Mouse (Mus musculus) liver, embryonic 11.5 days (tissue): ENCODE measurements around the gene Nectin2. TPM values are rescaled to one million over a fixed set of nuclear protein-coding genes. Genes with fewer than 3 reads are reported as not detected.

ENCODE experiments used
- ATAC-seq: fragments of 200-750 bp; cut with Nextera tagmentation; replicated peaks from 2 replicates; pipeline ENCODE4 v1.8.0; 2017; ENCODE audit warnings: moderate number of reproducible peaks, mild to moderate bottlenecking, moderate TSS enrichment, moderate library complexity; ENCODE audit not compliant: low FRiP score
- DNase-seq: peaks from one replicate; pipeline ENCODE4 v3.0.0-alpha.2; 2017; ENCODE audit warnings: low spot score
- H3K27ac ChIP-seq: fragments of 300-500 bp; sonication (generic); 2 replicates; pipeline ENCODE4 v1.5.1; 2014; ENCODE audit warnings: mild to moderate bottlenecking, low read depth, low read length, control low read depth
- H3K27me3 ChIP-seq: fragments of 300-500 bp; sonication (generic); replicated peaks from 2 replicates; pipeline ENCODE4 v1.6.1; 2014; ENCODE audit warnings: low read length, mixed read lengths; ENCODE audit not compliant: control insufficient read depth, insufficient read depth
- H3K36me3 ChIP-seq: fragments of 300-500 bp; sonication (generic); 2 replicates; pipeline ENCODE4 v1.6.1; 2014; ENCODE audit warnings: mild to moderate bottlenecking, low read length, moderate library complexity, mixed read lengths; ENCODE audit not compliant: control insufficient read depth, insufficient read depth
- H3K4me1 ChIP-seq: fragments of 300-500 bp; sonication (generic); replicated peaks from 2 replicates; pipeline ENCODE4 v1.6.1; 2014; ENCODE audit warnings: low read length, mixed read lengths; ENCODE audit not compliant: control insufficient read depth, insufficient read depth
- H3K4me2 ChIP-seq: fragments of 300-500 bp; sonication (generic); 2 replicates; pipeline ENCODE4 v1.6.1; 2014; ENCODE audit warnings: mild to moderate bottlenecking, control low read depth, moderate library complexity
- H3K4me3 ChIP-seq: fragments of 300-500 bp; sonication (generic); 2 replicates; pipeline ENCODE4 v1.5.1; 2014; ENCODE audit warnings: low read depth, low read length, control low read depth
- H3K9ac ChIP-seq: fragments of 300-500 bp; sonication (generic); 2 replicates; pipeline ENCODE4 v1.6.1; 2014; ENCODE audit warnings: low read depth, low read length, control low read depth
- H3K9me3 ChIP-seq: fragments of 300-500 bp; sonication (generic); 2 replicates; pipeline ENCODE4 v1.6.1; 2016; ENCODE audit warnings: low read length, inconsistent platforms, mixed read lengths; ENCODE audit not compliant: control insufficient read depth
- WGBS: fragments of 180-500 bp; shearing (Covaris S2); extraction: QIAGEN DNeasy Blood & Tissue Kit; methylation state at CpG from one replicate; pipeline ENCODE4 v1.1.7; 2014; 5-methylcytosine and 5-hydroxymethylcytosine counted together
- polyA plus RNA-seq: library from polyadenylated mRNA; unstranded; fragments of >200 nt; fragmentation: Nextera tagmentation; extraction: Ambion mirVana; gene quantifications from 2 replicates; pipeline ENCODE4 v1.2.1, GENCODE M21; 2014

Gene Nectin2
- polyA plus RNA-seq, 1 experiment from 2014 or later, result 55.9 TPM

DNA sequence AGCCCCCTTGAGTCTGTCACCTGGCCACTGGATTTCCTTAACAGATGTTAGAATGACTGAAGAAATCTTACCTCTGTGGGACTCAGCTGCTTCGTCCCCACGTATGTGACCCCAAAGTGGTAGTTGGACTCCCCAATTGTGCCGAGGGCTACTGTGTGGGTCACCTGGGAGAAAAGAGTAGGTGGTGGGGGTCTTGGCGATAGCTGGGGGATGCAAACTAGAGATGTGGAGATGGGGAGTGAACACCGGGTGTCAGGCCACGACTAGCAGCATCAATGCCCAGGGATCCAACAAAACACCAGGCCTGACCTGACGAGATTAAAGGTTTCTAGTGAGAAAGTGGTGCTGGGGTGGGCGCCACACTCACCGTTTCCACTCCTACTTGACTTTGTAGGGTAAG lies 36.7 kb downstream of the Nectin2 start:
- no peak for DNase-seq
- Histone ChIP-seq H3K27ac (no peak overlapping the region), H3K27me3 (no peaks in the 10 kb centered on the region), H3K9me3 (no peaks in the 10 kb centered on the region), H3K36me3 (peaks cover 41% of the 10 kb centered on the region), H3K4me2 (peak overlapping the region; percentile 82), H3K4me3 (peak overlapping the region; percentile 95), H3K4me1 (peaks cover 15% of the 10 kb centered on the region), H3K9ac (no peak overlapping the region; the same call in 1 of the 2 replicates)
- 81% methylated on average over 9 of the region's 9 CpGs for whole genome bisulfite sequencing
- ATAC-seq, result no peak

DNA sequence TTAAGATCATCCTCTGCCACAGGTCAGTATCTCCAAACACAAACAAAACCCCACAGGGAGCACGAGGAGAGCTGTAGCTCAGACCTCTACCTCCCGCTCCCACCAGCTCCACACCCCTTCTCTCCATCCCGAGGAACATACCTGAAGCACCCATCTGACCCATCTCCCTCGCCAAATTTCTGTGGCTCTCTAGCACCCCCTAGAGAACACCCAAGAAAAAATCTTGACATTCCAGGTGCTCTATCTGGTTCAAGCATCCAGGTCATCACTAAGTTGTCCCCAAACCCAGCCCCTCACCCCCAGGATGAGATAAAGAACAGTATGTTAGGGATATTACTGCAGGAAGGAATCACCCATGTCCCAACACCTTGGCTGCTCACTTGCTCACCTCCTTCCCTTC lies 37.1 kb downstream of the Nectin2 start:
- no peaks in the 10 kb centered on the region for H3K9me3 ChIP-seq
- WGBS, result 60% methylated on average over 4 of the region's 4 CpGs
- peaks cover 15% of the 10 kb centered on the region for H3K4me1 ChIP-seq
- peaks cover 42% of the 10 kb centered on the region for H3K36me3 ChIP-seq
- 0 out of 2 replicates have a peak overlapping the region, but pooled peaks have one; percentile 82 for H3K4me2 ChIP-seq
- ATAC-seq (no peak), DNase-seq (no peak)
- peak overlapping the region; percentile 95; the same call in 1 of the 2 replicates for H3K4me3 ChIP-seq
- H3K27ac ChIP-seq, result no peak overlapping the region
- H3K9ac ChIP-seq, result no peak overlapping the region
- no peaks in the 10 kb centered on the region for H3K27me3 ChIP-seq

DNA sequence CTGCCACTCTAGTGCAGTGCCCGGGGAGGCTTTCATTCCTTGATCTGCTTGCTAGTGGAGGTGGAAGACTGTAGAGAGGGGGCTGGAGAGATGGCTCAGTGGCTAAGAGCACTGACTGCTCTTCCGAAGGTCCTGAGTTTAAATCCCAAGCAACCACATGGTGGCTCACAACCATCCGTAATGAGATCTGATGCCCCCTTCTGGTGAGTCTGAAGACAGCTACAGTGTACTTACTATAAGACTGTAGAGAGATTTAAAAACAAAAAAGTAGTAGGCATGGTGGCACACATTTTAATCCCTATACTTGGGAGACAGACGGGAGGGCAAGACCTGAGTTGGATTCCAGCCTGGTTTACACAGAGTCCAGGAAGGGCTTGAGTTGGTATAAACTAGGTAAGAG lies 37.9 kb downstream of the Nectin2 start:
- 76% methylated on average over 4 of the region's 4 CpGs for WGBS
- no peaks in the 10 kb centered on the region for H3K9me3 ChIP-seq
- H3K4me2 ChIP-seq, result no peak overlapping the region
- H3K4me3 ChIP-seq, result no peak overlapping the region
- H3K4me1 ChIP-seq, result peaks cover 15% of the 10 kb centered on the region
- H3K27me3 ChIP-seq, result no peaks in the 10 kb centered on the region
- H3K27ac ChIP-seq, result no peak overlapping the region
- DNase-seq, result no peak
- no peak for ATAC-seq
- H3K36me3 ChIP-seq, result peaks cover 47% of the 10 kb centered on the region
- H3K9ac ChIP-seq, result no peak overlapping the region

DNA sequence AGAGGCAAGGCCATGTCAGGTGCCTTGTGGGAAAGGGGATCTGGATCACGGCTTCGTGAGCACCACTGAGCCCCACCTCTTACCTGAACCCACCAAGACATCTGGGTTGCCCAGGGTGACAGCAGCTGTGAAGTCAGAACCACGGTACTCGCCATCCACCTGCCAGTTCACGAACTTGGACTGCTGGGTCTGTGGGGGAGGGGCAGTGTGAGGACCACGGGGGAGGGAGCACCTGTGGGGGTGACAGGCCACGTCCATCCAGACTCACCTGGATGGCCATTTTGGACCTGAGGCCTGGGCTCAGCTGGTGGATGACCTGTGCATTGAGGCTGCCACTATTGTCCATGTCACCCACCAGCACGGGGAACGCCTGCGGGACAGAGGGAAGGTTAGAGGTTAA lies 39.6 kb downstream of the Nectin2 start:
- Histone ChIP-seq H3K4me2 (no peak overlapping the region), H3K4me1 (peaks cover 9% of the 10 kb centered on the region), H3K9me3 (no peaks in the 10 kb centered on the region), H3K36me3 (peaks cover 54% of the 10 kb centered on the region), H3K27ac (no peak overlapping the region), H3K9ac (no peak overlapping the region), H3K4me3 (no peak overlapping the region), H3K27me3 (no peaks in the 10 kb centered on the region)
- 90% methylated on average over 10 of the region's 10 CpGs for WGBS
- DNase-seq (no peak), ATAC-seq (no peak)

DNA sequence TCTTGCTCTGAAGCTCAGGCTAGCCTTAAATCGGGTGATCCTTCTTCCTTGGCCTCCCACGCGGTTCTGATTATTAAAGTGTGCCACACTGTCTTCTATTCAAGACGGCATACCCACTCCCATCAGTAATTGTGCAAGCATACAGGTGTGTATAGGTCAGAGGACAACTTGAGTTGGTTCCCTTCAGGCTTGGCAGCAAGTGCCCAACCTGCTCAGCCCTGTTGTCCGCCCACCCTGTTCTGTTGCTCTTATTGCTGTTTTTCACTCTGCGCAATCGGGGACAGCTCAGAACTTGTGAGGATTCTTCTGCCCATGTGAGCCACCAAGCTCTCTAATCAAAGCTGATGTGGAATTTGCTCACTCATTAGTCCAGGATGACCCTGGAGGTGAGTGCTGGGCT lies 45.0 kb downstream of the Nectin2 start:
- Histone ChIP-seq H3K4me1 (peaks cover 17% of the 10 kb centered on the region), H3K4me2 (no peak overlapping the region), H3K36me3 (peaks cover 53% of the 10 kb centered on the region), H3K9me3 (no peaks in the 10 kb centered on the region), H3K27me3 (no peaks in the 10 kb centered on the region), H3K9ac (no peak overlapping the region), H3K4me3 (no peak overlapping the region), H3K27ac (no peak overlapping the region)
- ATAC-seq (no peak), DNase-seq (no peak)
- WGBS, result 90% methylated on average over 7 of the region's 7 CpGs

DNA sequence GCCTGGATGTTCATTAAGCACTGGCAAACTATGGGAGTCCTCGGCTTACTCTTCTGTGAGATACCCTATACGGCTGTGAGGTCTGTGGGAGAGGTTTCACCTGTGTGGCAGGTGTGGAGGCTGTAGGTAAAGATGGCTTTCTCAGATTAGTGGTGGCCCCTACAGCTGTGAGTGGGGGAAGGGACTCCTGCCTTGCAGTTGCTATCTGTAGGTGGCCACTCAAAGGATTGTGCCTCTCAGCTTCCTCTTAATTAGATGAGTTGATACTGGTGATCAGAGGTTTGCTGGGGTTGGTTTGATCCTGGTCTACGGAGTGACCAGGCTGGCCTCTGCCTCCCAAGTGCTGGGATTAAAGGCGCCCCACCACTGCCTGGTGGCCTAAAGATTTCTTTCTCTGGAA lies 45.8 kb downstream of the Nectin2 start:
- Histone ChIP-seq H3K9ac (no peak overlapping the region), H3K27ac (no peak overlapping the region), H3K4me1 (peaks cover 24% of the 10 kb centered on the region), H3K27me3 (no peaks in the 10 kb centered on the region), H3K9me3 (no peaks in the 10 kb centered on the region), H3K36me3 (peaks cover 45% of the 10 kb centered on the region), H3K4me2 (no peak overlapping the region), H3K4me3 (no peak overlapping the region)
- DNase-seq (no peak), ATAC-seq (no peak)
- WGBS, result 90% methylated on average over 4 of the region's 4 CpGs

DNA sequence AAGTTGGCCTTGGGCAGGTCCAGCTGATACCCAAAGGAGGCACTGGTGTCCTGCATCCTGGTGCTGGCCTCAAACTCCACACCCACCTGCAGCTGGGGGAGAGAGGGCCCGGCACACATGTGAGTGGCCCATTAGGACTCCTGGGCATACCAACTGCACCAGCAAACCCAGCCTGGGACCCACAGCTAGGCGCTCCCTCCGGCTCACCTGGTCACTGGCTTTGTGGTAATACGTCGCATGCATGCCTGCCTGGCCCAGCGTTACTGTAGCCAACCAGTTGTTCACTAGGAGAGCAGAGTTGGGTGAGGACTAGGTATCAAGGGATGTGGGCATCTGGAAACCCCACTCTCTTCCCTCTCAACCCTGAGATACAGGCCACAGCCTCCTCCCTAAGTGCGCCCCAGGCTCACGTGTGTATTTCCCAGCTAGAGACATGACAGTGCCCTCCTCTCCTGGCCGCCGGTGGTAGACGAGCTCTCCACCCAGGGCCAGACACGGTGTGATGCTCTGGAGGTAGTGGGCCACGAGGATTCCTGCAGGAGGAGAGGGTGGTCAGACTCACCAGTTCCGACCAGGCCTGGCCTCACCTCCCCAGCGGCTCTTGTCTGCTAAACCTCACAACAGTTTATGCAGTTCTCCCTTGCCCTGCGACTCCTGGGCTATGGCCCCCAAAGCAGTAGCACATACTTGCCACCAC lies 47.3 kb downstream of the Nectin2 start:
- Histone ChIP-seq H3K36me3 (peaks cover 33% of the 10 kb centered on the region), H3K27ac (peak overlapping the region; percentile 15; the same call in 1 of the 2 replicates), H3K4me1 (peaks cover 35% of the 10 kb centered on the region), H3K9me3 (no peaks in the 10 kb centered on the region), H3K27me3 (no peaks in the 10 kb centered on the region), H3K9ac (no peak overlapping the region), H3K4me3 (no peak overlapping the region), H3K4me2 (no peak overlapping the region)
- 86% methylated on average over 16 of the region's 16 CpGs for WGBS
- no peak for ATAC-seq
- no peak for DNase-seq

DNA sequence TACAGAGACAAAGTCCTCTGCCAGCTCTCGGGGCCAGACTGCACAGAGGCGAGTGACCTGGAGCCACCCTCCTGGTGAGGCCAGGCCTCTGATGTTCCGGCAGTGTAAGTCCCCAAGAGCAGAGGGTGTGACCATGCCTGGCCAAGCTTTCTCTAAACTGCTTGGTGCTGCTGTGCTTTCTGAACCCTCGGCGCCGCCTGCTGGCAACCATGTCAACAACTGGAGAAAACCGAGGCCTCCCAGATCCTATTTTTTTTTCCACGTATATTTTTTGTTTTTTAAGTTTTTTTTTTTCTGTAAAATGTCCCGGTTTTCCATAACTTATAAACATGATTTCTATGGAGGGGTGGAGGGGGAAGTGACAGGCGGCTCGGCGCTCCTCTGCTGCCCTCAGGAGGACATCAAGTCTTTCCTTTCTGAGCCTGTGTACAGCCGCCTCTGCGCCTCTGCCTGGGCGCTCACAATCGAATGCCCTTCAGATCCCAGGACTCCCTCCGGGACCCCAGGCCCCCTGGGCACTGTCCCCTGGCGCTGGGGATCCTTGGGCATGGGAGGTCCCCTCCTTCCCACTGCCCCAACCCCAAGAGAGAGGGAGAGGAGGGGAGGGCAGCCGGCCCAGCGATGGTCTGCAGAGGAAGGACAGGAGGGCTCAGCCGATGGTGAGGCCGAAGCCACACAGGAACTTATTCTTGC lies 49.1 kb downstream of the Nectin2 start:
- ATAC-seq (peak; percentile 77), DNase-seq (peak; percentile 77)
- Histone ChIP-seq H3K9me3 (no peaks in the 10 kb centered on the region), H3K27me3 (no peaks in the 10 kb centered on the region), H3K4me2 (peak overlapping the region; percentile 32), H3K4me3 (no peak overlapping the region), H3K9ac (no peak overlapping the region), H3K36me3 (peaks cover 29% of the 10 kb centered on the region), H3K4me1 (peaks cover 46% of the 10 kb centered on the region), H3K27ac (peak overlapping the region; percentile 72)
- 26% methylated on average over 22 of the region's 22 CpGs for WGBS
